Mouse (Mus musculus): ENCODE results near the gene Slc35g1. TPM values are rescaled to one million over a fixed set of nuclear protein-coding genes. Genes with fewer than 3 reads are reported as not detected.

Slc35g1 gene
- polyA plus RNA-seq (2017; shearing (Covaris generic)): 3.1 TPM

GRCm38 (mm10) chr19:38395701-38396632, at the start of gene Slc35g1:
TSS of gene Slc35g1 (plus strand) at chr19:38395980.

Other genes starting within 250 kb of the Slc35g1 start
- gene Fra10ac1, start 171.8 kb upstream of the Slc35g1 start, polyA plus RNA-seq (2017; shearing (Covaris generic)): 19.5 TPM
- gene Lgi1, start 131.4 kb upstream of the Slc35g1 start, polyA plus RNA-seq (2017; shearing (Covaris generic)): not detected
- gene Plce1, start 85.1 kb downstream of the Slc35g1 start, polyA plus RNA-seq (2017; shearing (Covaris generic)): 0.04 TPM